ENCODE assay signal across 8 mouse cellular contexts in genomic region chr11:70459601-70460101, GRCm38 (mm10). TPM values are rescaled to one million over a fixed set of nuclear protein-coding genes. Genes with fewer than 3 reads are reported as not detected.
A peak's percentile ranks its signal among the peaks of the same experiment; 100 is the strongest.
DNase-seq lines count a peak whose midpoint lies in the region; ATAC-seq lines count a peak whose summit lies in the region.

TSS of gene Cxcl16 (minus strand) at chr11:70459984.

- H3K4me3 ChIP-seq in hindbrain, embryonic 15.5 days: peak within 1 kb of the TSS; percentile 40
- H3K4me3 ChIP-seq in liver, embryonic 12.5 days: peak within 1 kb of the TSS; percentile 58

- H3K36me3 ChIP-seq in hindbrain, embryonic 15.5 days: no peaks in the 10 kb centered on the region
- no peaks in the 10 kb centered on the region for H3K36me3 ChIP-seq in liver, embryonic 12.5 days

- H3K9me3 ChIP-seq in hindbrain, embryonic 15.5 days: no peaks in the 10 kb centered on the region
- 0 out of 2 replicates have a peak, but pooled peaks cover 3% of the 10 kb centered on the region for H3K9me3 ChIP-seq in liver, embryonic 12.5 days (replicated peaks)

- no peak within 1 kb of the TSS for H3K27ac ChIP-seq in hindbrain, embryonic 15.5 days (replicated peaks)
- H3K27ac ChIP-seq in liver, embryonic 12.5 days: no peak within 1 kb of the TSS

- ATAC-seq in hindbrain, embryonic 15.5 days (ENCODE audit: low FRiP score, low read depth): no peak
- no peak for ATAC-seq in liver, embryonic 12.5 days
- 0 out of 2 replicates have a peak, but pooled peaks have one; percentile 30 for ATAC-seq in monocyte, adult 5-6 weeks (replicated peaks; ENCODE audit: insufficient number of reproducible peaks, low FRiP score, low TSS enrichment, poor library complexity, severe bottlenecking)

- no peak for DNase-seq in thymus, postnatal 0 days (ENCODE audit: low spot score)
- no peak for DNase-seq in thymus, adult 18-20 months
- peak; percentile 20 to 34 for DNase-seq in gastrocnemius, adult 8-10 months (ENCODE audit: low spot score in 2 of 2)
- no peak for DNase-seq in cerebellum, adult 11 months
- DNase-seq in retina, postnatal 1 day: no peak

- WGBS in hindbrain, embryonic 15.5 days: 6% methylated on average over 30 of the region's 30 CpGs
- 4% methylated on average over 30 of the region's 30 CpGs for WGBS in liver, embryonic 12.5 days (ENCODE audit: insufficient replicate concordance)

- peaks cover 28% of the 10 kb centered on the region for H3K27me3 ChIP-seq in hindbrain, embryonic 15.5 days
- peaks cover 69% of the 10 kb centered on the region for H3K27me3 ChIP-seq in liver, embryonic 12.5 days (replicated peaks)

- peak within 1 kb of the TSS; percentile 37; the same call in 1 of the 2 replicates for H3K9ac ChIP-seq in hindbrain, embryonic 15.5 days
- peak within 1 kb of the TSS; percentile 48; the same call in 1 of the 2 replicates for H3K9ac ChIP-seq in liver, embryonic 12.5 days

- H3K4me1 ChIP-seq in hindbrain, embryonic 15.5 days (replicated peaks): peaks cover 4% of the 10 kb centered on the region; the same call in 1 of the 2 replicates
- peaks cover 9% of the 10 kb centered on the region; the same call in 1 of the 2 replicates for H3K4me1 ChIP-seq in liver, embryonic 12.5 days

- H3K4me2 ChIP-seq in hindbrain, embryonic 15.5 days: peak within 1 kb of the TSS; percentile 72
- peak within 1 kb of the TSS; percentile 77 for H3K4me2 ChIP-seq in liver, embryonic 12.5 days

RNA-seq across cellular contexts. Expression of gene Cxcl16, which starts in this region (rescaled TPM):
- polyA plus RNA-seq in thymus, postnatal 0 days (2015; fragmentation: Nextera tagmentation; extraction: Ambion mirVana): 34.2 and 35.1 TPM in 2 replicates
- under 1 TPM; 0.54 to 0.75 (median 0.63) TPM for total RNA-seq in gastrocnemius, adult 8-10 months (2022)
- polyA plus RNA-seq in hindbrain, embryonic 15.5 days (2015; fragmentation: Nextera tagmentation; extraction: Ambion mirVana): 5.2 and 6.1 TPM in 2 replicates
- 0.87 and 1.1 TPM in 2 replicates for polyA plus RNA-seq in liver, embryonic 12.5 days (2016; fragmentation: Nextera tagmentation; extraction: Ambion mirVana)
- total RNA-seq in monocyte, adult 5-6 weeks (2017): 1.6 to 3.5 TPM (median 2.8 TPM) in 3 replicates

Comparison
In these comparisons a context has a peak if more than half of its experiments do, and no peak if none do; other contexts are left out.
1. Peak in DNase-seq in gastrocnemius, adult 8-10 months; RNA of the gene not detected or under 1 TPM.